Mouse (Mus musculus): ENCODE data around the gene Nrxn1. TPM values are rescaled to one million over a fixed set of nuclear protein-coding genes. Genes with fewer than 3 reads are reported as not detected.

Nrxn1 gene
- polyA plus RNA-seq, 1 experiment from 2014 or later = 1.9 TPM

GRCm38 (mm10) chr17:90454738-90455408 lies 638.0 kb downstream of the Nrxn1 start:
- Histone ChIP-seq H3K9me3 (ENCODE audit: control insufficient read depth, low read length) (no peaks in the 10 kb centered on the region), H3K4me1 (replicated peaks; ENCODE audit: control insufficient read depth, insufficient read depth) (no peaks in the 10 kb centered on the region), H3K27me3 (ENCODE audit: control insufficient read depth, insufficient read depth, low read length) (no peaks in the 10 kb centered on the region), H3K4me3 (ENCODE audit: low read depth, low read length) (peak overlapping the region; percentile 42), H3K36me3 (ENCODE audit: control insufficient read depth, insufficient read depth, low read length) (no peaks in the 10 kb centered on the region), H3K4me2 (replicated peaks; ENCODE audit: low read depth) (peak overlapping the region; percentile 74), H3K9ac (ENCODE audit: low read length) (no peak overlapping the region), H3K27ac (replicated peaks) (no peak overlapping the region)
- ATAC-seq (ENCODE audit: low FRiP score, low TSS enrichment) (no peak), DNase-seq (ENCODE audit: low spot score) (peak; percentile 14)
- under 1% methylated on average over 34 of the region's 41 CpGs for WGBS
- TF ChIP-seq CTCF (IDR thresholded peaks at IDR 0.05; ENCODE audit: low read depth) (no peak), EP300 (optimal IDR thresholded peaks at IDR 0.05) (no peak)

- WGBS = 3% methylated on average over 15 of the region's 15 CpGs
- Histone ChIP-seq H3K9me3 (ENCODE audit: control insufficient read depth, low read length) (no peaks in the 10 kb centered on the region), H3K4me2 (replicated peaks; ENCODE audit: low read depth) (peak overlapping the region; percentile 74), H3K36me3 (ENCODE audit: control insufficient read depth, insufficient read depth, low read length) (no peaks in the 10 kb centered on the region), H3K4me3 (ENCODE audit: low read depth, low read length) (peak overlapping the region; percentile 42; the same call in 1 of the 2 replicates), H3K4me1 (replicated peaks; ENCODE audit: control insufficient read depth, insufficient read depth) (no peaks in the 10 kb centered on the region), H3K9ac (ENCODE audit: low read length) (no peak overlapping the region), H3K27ac (replicated peaks) (no peak overlapping the region), H3K27me3 (ENCODE audit: control insufficient read depth, insufficient read depth, low read length) (no peaks in the 10 kb centered on the region)
- no peak for ATAC-seq (ENCODE audit: low FRiP score, low TSS enrichment)
- no peak for DNase-seq (ENCODE audit: low spot score)
- TF ChIP-seq CTCF (IDR thresholded peaks at IDR 0.05; ENCODE audit: low read depth) (no peak), EP300 (optimal IDR thresholded peaks at IDR 0.05) (no peak)
These were observed 638.5 kb downstream of the Nrxn1 start for GRCm38 (mm10) chr17:90454356-90454737.

GRCm38 (mm10) chr17:90453280-90453679 lies 639.6 kb downstream of the Nrxn1 start:
- Histone ChIP-seq H3K4me2 (replicated peaks; ENCODE audit: low read depth) (no peak overlapping the region), H3K27ac (replicated peaks) (no peak overlapping the region), H3K4me3 (ENCODE audit: low read depth, low read length) (no peak overlapping the region), H3K4me1 (replicated peaks; ENCODE audit: control insufficient read depth, insufficient read depth) (no peaks in the 10 kb centered on the region), H3K9me3 (ENCODE audit: control insufficient read depth, low read length) (no peaks in the 10 kb centered on the region), H3K27me3 (ENCODE audit: control insufficient read depth, insufficient read depth, low read length) (no peaks in the 10 kb centered on the region), H3K36me3 (ENCODE audit: control insufficient read depth, insufficient read depth, low read length) (no peaks in the 10 kb centered on the region), H3K9ac (ENCODE audit: low read length) (no peak overlapping the region)
- no peak for TF ChIP-seq CTCF (IDR thresholded peaks at IDR 0.05; ENCODE audit: low read depth)
- TF ChIP-seq EP300 (optimal IDR thresholded peaks at IDR 0.05) = no peak
- 54% methylated on average over 4 of the region's 4 CpGs for WGBS
- DNase-seq (ENCODE audit: low spot score) (no peak), ATAC-seq (ENCODE audit: low FRiP score, low TSS enrichment) (no peak)

- H3K4me2 ChIP-seq (replicated peaks; ENCODE audit: low read depth) = no peak overlapping the region
- DNase-seq (ENCODE audit: low spot score) (no peak), ATAC-seq (ENCODE audit: low FRiP score, low TSS enrichment) (no peak)
- WGBS = 61% methylated on average over 2 of the region's 2 CpGs
- no peaks in the 10 kb centered on the region for H3K36me3 ChIP-seq (ENCODE audit: control insufficient read depth, insufficient read depth, low read length)
- H3K9me3 ChIP-seq (ENCODE audit: control insufficient read depth, low read length) = no peaks in the 10 kb centered on the region
- TF ChIP-seq EP300 (optimal IDR thresholded peaks at IDR 0.05) (no peak), CTCF (IDR thresholded peaks at IDR 0.05; ENCODE audit: low read depth) (peak; percentile 48)
- no peak overlapping the region for H3K9ac ChIP-seq (ENCODE audit: low read length)
- no peaks in the 10 kb centered on the region for H3K27me3 ChIP-seq (ENCODE audit: control insufficient read depth, insufficient read depth, low read length)
- H3K27ac ChIP-seq (replicated peaks) = no peak overlapping the region
- H3K4me1 ChIP-seq (replicated peaks; ENCODE audit: control insufficient read depth, insufficient read depth) = no peaks in the 10 kb centered on the region
- no peak overlapping the region for H3K4me3 ChIP-seq (ENCODE audit: low read depth, low read length)
These were observed 640.1 kb downstream of the Nrxn1 start for GRCm38 (mm10) chr17:90452770-90453169.

DNA sequence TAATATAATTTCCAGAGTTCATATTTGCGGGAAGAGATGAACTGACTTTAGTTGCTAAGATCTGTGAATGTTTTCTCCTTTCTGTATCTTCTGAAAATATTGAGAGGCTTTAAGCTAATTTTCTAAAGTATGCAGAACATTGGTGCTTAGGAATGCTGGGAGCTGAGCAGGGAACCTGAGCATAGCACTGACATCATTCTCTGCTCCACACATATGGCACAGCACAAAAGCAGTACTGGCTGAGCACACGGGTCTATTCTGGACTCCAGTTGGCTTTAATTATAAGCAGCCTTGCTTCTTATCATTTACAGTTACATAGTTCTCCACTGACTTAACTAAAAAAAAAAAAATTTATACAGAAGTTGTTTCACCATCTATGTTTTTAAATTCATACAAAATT lies 641.5 kb downstream of the Nrxn1 start:
- no peak overlapping the region for H3K4me2 ChIP-seq (replicated peaks; ENCODE audit: low read depth)
- H3K27me3 ChIP-seq (ENCODE audit: control insufficient read depth, insufficient read depth, low read length) = no peaks in the 10 kb centered on the region
- 67% methylated on average over 2 of the region's 2 CpGs for WGBS
- DNase-seq (ENCODE audit: low spot score) (no peak), ATAC-seq (ENCODE audit: low FRiP score, low TSS enrichment) (no peak)
- H3K27ac ChIP-seq (replicated peaks) = no peak overlapping the region
- H3K36me3 ChIP-seq (ENCODE audit: control insufficient read depth, insufficient read depth, low read length) = no peaks in the 10 kb centered on the region
- no peaks in the 10 kb centered on the region for H3K9me3 ChIP-seq (ENCODE audit: control insufficient read depth, low read length)
- TF ChIP-seq EP300 (optimal IDR thresholded peaks at IDR 0.05) = no peak
- no peak for TF ChIP-seq CTCF (IDR thresholded peaks at IDR 0.05; ENCODE audit: low read depth)
- no peak overlapping the region for H3K9ac ChIP-seq (ENCODE audit: low read length)
- no peaks in the 10 kb centered on the region for H3K4me1 ChIP-seq (replicated peaks; ENCODE audit: control insufficient read depth, insufficient read depth)
- H3K4me3 ChIP-seq (ENCODE audit: low read depth, low read length) = no peak overlapping the region

DNA sequence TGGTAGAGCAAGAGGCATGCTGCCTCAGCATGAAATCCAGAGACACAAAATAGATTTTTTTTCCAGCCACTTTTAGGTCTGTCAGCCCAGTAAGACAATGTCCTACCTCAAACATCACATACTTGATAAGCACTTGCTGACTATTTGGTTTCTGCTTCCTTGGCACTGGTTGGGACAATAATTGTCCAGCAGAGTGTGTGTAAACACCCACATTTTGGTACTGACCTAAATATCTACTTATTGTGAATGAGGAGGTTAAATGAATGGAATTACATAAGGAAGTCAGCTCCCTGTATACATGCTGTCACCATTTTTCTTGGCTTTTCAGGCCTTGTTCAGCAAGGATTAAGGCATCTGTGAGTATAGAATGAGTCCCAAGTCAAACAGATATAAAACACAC lies 649.8 kb downstream of the Nrxn1 start:
- TF ChIP-seq CTCF (IDR thresholded peaks at IDR 0.05; ENCODE audit: low read depth) = no peak
- no peak for TF ChIP-seq EP300 (optimal IDR thresholded peaks at IDR 0.05)
- H3K27me3 ChIP-seq (ENCODE audit: control insufficient read depth, insufficient read depth, low read length) = no peaks in the 10 kb centered on the region
- no peak for ATAC-seq (ENCODE audit: low FRiP score, low TSS enrichment)
- no peak overlapping the region for H3K27ac ChIP-seq (replicated peaks)
- no peak overlapping the region for H3K4me3 ChIP-seq (ENCODE audit: low read depth, low read length)
- H3K4me1 ChIP-seq (replicated peaks; ENCODE audit: control insufficient read depth, insufficient read depth) = no peaks in the 10 kb centered on the region
- no peak overlapping the region for H3K9ac ChIP-seq (ENCODE audit: low read length)
- H3K4me2 ChIP-seq (replicated peaks; ENCODE audit: low read depth) = no peak overlapping the region
- H3K9me3 ChIP-seq (ENCODE audit: control insufficient read depth, low read length) = no peaks in the 10 kb centered on the region
- DNase-seq (ENCODE audit: low spot score) = no peak
- H3K36me3 ChIP-seq (ENCODE audit: control insufficient read depth, insufficient read depth, low read length) = no peaks in the 10 kb centered on the region
